Mouse (Mus musculus) liver, embryonic 16.5 days (tissue): ENCODE results near the gene Dazl. TPM values are rescaled to one million over a fixed set of nuclear protein-coding genes. Genes with fewer than 3 reads are reported as not detected.
"Not testable (repeated sequence)": the region's sequence is repeated elsewhere in the genome, so short reads cannot be mapped to it uniquely, and the experiment has no call there.

Source experiments
- ATAC-seq: fragments of 200-750 bp; cut with Nextera tagmentation; 2 replicates; pipeline ENCODE4 v1.8.0; 2017; ENCODE audit warnings: low read depth, mild to moderate bottlenecking, moderate number of reproducible peaks, moderate library complexity
- H3K27ac ChIP-seq: fragments of 300-500 bp; sonication (generic); 2 replicates; pipeline ENCODE4 v1.5.1; 2014; ENCODE audit warnings: mild to moderate bottlenecking, low read length
- H3K27me3 ChIP-seq: fragments of 300-500 bp; sonication (generic); 2 replicates; pipeline ENCODE4 v1.6.1; 2014; ENCODE audit warnings: low read depth, low read length, mixed read lengths; ENCODE audit not compliant: control insufficient read depth, insufficient read depth
- H3K36me3 ChIP-seq: fragments of 300-500 bp; sonication (generic); 2 replicates; pipeline ENCODE4 v1.6.1; 2014; ENCODE audit warnings: mild to moderate bottlenecking; ENCODE audit not compliant: control insufficient read depth, insufficient read depth
- H3K4me1 ChIP-seq: fragments of 300-500 bp; sonication (generic); 2 replicates; pipeline ENCODE4 v1.6.1; 2014; ENCODE audit warnings: low read depth, low read length, mixed read lengths; ENCODE audit not compliant: control insufficient read depth
- H3K4me2 ChIP-seq: fragments of 300-500 bp; sonication (generic); 2 replicates; pipeline ENCODE4 v1.6.1; 2014; ENCODE audit warnings: low read depth, low read length, mixed read lengths
- H3K4me3 ChIP-seq: fragments of 300-500 bp; sonication (generic); 2 replicates; pipeline ENCODE4 v1.5.1; 2014; ENCODE audit warnings: low read depth, mild to moderate bottlenecking, low read length
- H3K9ac ChIP-seq: fragments of 300-500 bp; sonication (generic); 2 replicates; pipeline ENCODE4 v1.6.1; 2014; ENCODE audit warnings: low read depth, low read length
- H3K9me3 ChIP-seq: fragments of 300-500 bp; sonication (generic); replicated peaks from 2 replicates; pipeline ENCODE4 v1.6.1; 2016; ENCODE audit warnings: low read length; ENCODE audit not compliant: control insufficient read depth
- WGBS: fragments of 180-500 bp; shearing (Covaris S2); extraction: QIAGEN DNeasy Blood & Tissue Kit; methylation state at CpG from one replicate; pipeline ENCODE4 v1.1.7; 2014; ENCODE audit not compliant: insufficient replicate concordance; 5-methylcytosine and 5-hydroxymethylcytosine counted together
- polyA plus RNA-seq: library from polyadenylated mRNA; unstranded; fragments of >200 nt; fragmentation: Nextera tagmentation; extraction: Ambion mirVana; gene quantifications from 2 replicates; pipeline ENCODE4 v1.2.1, GENCODE M21; 2015

Gene Dazl
- polyA plus RNA-seq, 1 experiment from 2014 or later, result 0.06 TPM

- no peak overlapping the region for H3K4me3 ChIP-seq
- H3K4me1 ChIP-seq, result no peaks in the 10 kb centered on the region
- H3K36me3 ChIP-seq, result no peaks in the 10 kb centered on the region
- H3K27ac ChIP-seq, result no peak overlapping the region
- no peak overlapping the region for H3K4me2 ChIP-seq
- H3K9me3 ChIP-seq, result no peaks in the 10 kb centered on the region; the same call in 1 of the 2 replicates
- H3K27me3 ChIP-seq, result no peaks in the 10 kb centered on the region
- H3K9ac ChIP-seq, result no peak overlapping the region
- 64% methylated on average over 7 of the region's 7 CpGs for WGBS
- no peak for ATAC-seq
These were observed 5.4 kb upstream of the Dazl start for GRCm38 (mm10) chr17:50298821-50299220.

DNA sequence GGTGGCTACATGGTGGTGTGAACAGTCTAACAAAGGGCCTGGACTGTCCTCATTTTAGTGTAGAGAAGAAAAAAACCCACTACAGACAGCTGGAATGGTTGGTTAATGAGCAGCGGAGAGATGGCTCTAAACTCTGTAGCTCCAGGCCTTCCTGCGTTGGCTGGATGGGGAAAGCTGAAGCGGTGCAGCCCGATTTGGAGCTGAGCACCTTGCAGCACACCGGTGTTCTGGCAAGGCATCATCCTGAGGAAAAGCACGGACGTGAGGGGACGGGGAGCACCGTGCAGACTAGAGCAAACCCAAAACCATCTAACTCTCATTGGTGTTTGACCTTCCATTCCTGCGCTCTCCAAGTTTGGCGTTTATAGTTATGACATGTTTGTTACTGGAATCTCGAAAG, 1.3 kb upstream of the Dazl start:
- WGBS, result 81% methylated on average over 12 of the region's 12 CpGs
- ATAC-seq, result no peak
- Histone ChIP-seq H3K36me3 (no peaks in the 10 kb centered on the region), H3K27ac (no peak overlapping the region), H3K4me3 (no peak overlapping the region), H3K9me3 (peaks cover 9% of the 10 kb centered on the region), H3K9ac (no peak overlapping the region), H3K27me3 (no peaks in the 10 kb centered on the region), H3K4me1 (peaks cover 3% of the 10 kb centered on the region), H3K4me2 (no peak overlapping the region)

DNA sequence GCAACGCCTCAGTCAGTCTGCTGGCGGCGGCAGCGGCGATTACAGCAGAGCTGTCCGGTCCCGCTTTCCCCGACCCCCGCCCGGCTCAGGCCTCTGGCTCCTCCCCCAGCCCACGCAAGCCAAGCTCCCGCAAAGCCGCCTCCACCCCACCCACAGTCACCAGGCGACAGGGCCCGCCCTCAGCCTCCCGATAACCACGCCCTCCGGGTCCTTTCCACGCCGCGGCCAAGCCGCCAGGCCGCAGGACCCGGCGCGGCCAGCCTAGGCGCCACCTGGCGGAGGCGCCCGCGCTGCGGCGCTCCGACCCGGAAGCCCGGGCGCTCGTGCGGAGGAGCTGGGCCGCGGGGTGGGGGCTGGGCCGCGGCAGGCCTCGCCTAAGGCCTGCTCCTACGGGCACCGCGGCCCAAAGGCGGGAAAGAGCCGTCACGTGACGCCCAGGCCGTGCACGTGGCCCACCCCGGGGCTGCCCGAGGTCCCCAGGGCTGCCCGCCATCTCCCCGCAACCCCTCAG, 720 bp downstream of the Dazl start:
- 6% methylated on average over 55 of the region's 57 CpGs for WGBS
- ATAC-seq, result peak; percentile 97
- Histone ChIP-seq H3K9me3 (peaks cover 9% of the 10 kb centered on the region), H3K4me3 (peak overlapping the region; percentile 62), H3K27ac (peak overlapping the region; percentile 33), H3K4me2 (peak overlapping the region; percentile 80), H3K27me3 (no peaks in the 10 kb centered on the region), H3K9ac (peak overlapping the region; percentile 59), H3K36me3 (no peaks in the 10 kb centered on the region), H3K4me1 (peaks cover 3% of the 10 kb centered on the region)

DNA sequence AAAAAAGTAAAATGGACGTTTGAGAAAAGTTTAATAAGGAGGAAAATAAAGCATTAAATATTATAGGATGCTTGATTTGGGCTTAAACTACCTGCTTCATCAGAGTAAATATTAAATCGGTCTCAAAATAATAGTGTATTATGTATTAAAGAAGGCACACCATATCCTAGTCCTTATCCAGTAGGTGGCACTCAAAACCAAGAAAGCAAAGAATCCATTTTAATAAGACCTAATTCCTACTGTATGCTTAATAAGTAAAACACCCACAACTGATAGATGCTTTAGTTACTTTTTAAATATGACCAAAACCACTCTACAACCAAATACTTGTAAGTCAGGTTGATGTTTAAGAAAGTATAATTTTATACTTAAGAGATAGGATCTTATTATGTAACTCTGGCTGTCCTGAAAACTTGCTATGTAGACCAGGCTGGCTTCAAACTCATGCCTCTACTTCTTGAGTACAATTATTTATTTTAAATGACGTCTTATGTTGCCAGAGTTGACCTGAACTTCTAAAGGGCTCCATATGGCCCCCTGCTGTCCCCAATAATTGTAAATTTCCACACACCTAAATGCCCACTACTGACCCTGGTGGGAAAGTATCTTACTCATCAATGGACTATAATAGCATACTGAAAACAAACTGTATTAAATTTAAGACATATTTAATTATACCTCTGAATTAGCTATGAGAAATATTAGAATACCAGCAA, 1.8 kb downstream of the Dazl start:
- Histone ChIP-seq H3K36me3 (no peaks in the 10 kb centered on the region), H3K4me1 (peaks cover 3% of the 10 kb centered on the region), H3K27ac (no peak overlapping the region), H3K4me3 (no peak overlapping the region), H3K9me3 (peaks cover 9% of the 10 kb centered on the region), H3K27me3 (no peaks in the 10 kb centered on the region), H3K9ac (no peak overlapping the region), H3K4me2 (no peak overlapping the region)
- 10% methylated on average over 3 of the region's 3 CpGs for WGBS
- ATAC-seq, result no peak

DNA sequence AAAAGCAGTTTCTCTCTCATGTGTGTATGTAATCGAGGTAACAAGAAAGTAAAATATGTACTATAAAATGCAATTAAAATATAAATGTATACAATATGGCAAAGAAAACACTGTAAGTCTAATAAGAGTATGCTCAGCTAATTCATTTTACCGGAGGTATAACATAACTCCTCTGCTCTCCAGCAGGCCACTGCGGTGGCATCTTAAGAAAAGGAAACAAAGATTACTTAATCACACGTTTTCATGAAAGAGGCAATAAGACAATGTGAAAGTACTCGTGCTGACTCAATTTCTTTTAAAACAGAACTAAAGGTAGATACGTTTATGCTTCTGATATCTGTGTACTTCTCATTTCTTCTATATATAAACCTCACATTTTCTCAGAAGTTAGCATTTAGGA, 8.6 kb downstream of the Dazl start:
- Histone ChIP-seq H3K4me2 (no peak overlapping the region), H3K36me3 (no peaks in the 10 kb centered on the region), H3K27me3 (no peaks in the 10 kb centered on the region), H3K9me3 (no peaks in the 10 kb centered on the region), H3K4me1 (no peaks in the 10 kb centered on the region), H3K9ac (no peak overlapping the region), H3K4me3 (no peak overlapping the region), H3K27ac (no peak overlapping the region)
- ATAC-seq, result no peak
- 43% methylated on average over 6 of the region's 6 CpGs for WGBS

GRCm38 (mm10) chr17:50261615-50262014, 31.8 kb downstream of the Dazl start:
- not testable (repeated sequence) for H3K27ac ChIP-seq, H3K4me1 ChIP-seq, ATAC-seq, H3K9me3 ChIP-seq, H3K27me3 ChIP-seq, H3K36me3 ChIP-seq, H3K4me2 ChIP-seq, H3K4me3 ChIP-seq, H3K9ac ChIP-seq
- WGBS, result 58% methylated on average over 4 of the region's 4 CpGs

GRCm38 (mm10) chr17:50260856-50261255, 32.6 kb downstream of the Dazl start:
- no peaks in the 10 kb centered on the region for H3K4me1 ChIP-seq
- no peak overlapping the region for H3K4me3 ChIP-seq
- H3K36me3 ChIP-seq, result no peaks in the 10 kb centered on the region
- H3K9ac ChIP-seq, result no peak overlapping the region
- 72% methylated on average over 6 of the region's 6 CpGs for WGBS
- no peak overlapping the region for H3K27ac ChIP-seq
- no peaks in the 10 kb centered on the region for H3K9me3 ChIP-seq
- no peak overlapping the region for H3K4me2 ChIP-seq
- ATAC-seq, result no peak
- H3K27me3 ChIP-seq, result no peaks in the 10 kb centered on the region

DNA sequence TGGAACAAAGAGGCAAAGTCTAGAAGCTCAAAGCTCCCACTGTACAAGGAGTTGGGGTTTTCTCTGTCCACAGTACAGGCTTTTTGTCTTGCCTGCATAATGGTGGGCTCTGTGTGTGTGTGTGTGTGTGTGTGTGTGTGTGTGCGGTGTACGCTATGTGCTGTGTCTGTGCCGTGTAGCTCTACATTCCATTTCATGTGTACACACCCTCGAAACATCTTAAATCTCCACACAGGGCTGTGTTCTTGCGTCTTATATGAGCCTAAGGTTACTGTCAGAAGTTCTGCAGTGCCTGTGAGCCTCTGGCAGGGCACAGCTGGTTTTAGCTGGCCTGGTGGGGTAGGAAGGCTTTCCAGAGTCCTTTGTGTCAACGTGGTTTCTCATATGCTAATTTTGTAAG, 46.8 kb downstream of the Dazl start:
- 74% methylated on average over 6 of the region's 6 CpGs for WGBS

DNA sequence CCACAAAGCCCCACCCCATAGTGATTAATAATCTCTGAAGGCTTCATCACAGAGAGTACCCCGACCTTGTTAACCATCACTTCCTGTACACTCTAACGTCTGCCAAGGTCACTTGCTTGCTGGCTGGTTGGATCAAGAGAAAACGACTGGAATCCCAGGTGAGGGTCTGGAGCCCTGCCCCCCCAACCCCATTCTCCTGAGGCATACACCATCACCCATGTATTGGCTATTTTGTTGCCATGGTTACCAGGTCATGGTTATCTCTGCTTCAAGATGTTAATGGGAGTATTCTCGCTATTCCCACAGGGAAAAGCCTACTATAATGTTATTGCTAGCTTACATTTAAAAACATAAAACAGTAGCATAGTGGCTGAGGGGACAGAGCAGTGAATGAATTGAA, 48.8 kb downstream of the Dazl start:
- Histone ChIP-seq H3K4me1 (no peaks in the 10 kb centered on the region), H3K9ac (no peak overlapping the region), H3K36me3 (no peaks in the 10 kb centered on the region), H3K9me3 (no peaks in the 10 kb centered on the region), H3K4me2 (no peak overlapping the region), H3K27ac (no peak overlapping the region), H3K4me3 (no peak overlapping the region), H3K27me3 (no peaks in the 10 kb centered on the region)
- WGBS, result 39% methylated on average over 4 of the region's 4 CpGs
- ATAC-seq, result no peak

More for the DNA sequence above, 46.8 kb downstream of the Dazl start:
- no peak for ATAC-seq
- Histone ChIP-seq H3K4me1 (no peaks in the 10 kb centered on the region), H3K4me3 (no peak overlapping the region), H3K27ac (no peak overlapping the region), H3K27me3 (no peaks in the 10 kb centered on the region), H3K36me3 (no peaks in the 10 kb centered on the region), H3K9me3 (no peaks in the 10 kb centered on the region), H3K9ac (no peak overlapping the region), H3K4me2 (no peak overlapping the region)
